In genomic region chr1:158193968-158194565, GRCm38 (mm10) we compare ENCODE assay signal across 22 mouse cellular contexts.
DNase-seq lines count a peak whose midpoint lies in the region; ATAC-seq and TF ChIP-seq lines count a peak whose summit lies in the region.
"Had no signal": no experiment of that assay in that cellular context is flagged by ENCODE, and none has a peak within 500 bp of the region (broad histone marks: within the 10 kb centered on the region; RNA-seq: fewer than 3 reads in every experiment).

No protein-coding gene starts in this region.

- no peak overlapping the region for H3K4me3 ChIP-seq in kidney, embryonic 14.5 days (ENCODE audit: low read length)
- no peak overlapping the region for H3K4me3 ChIP-seq in limb, embryonic 12.5 days (replicated peaks)
- no peak overlapping the region for H3K4me3 ChIP-seq in limb, embryonic 10.5 days
- H3K4me3 ChIP-seq in limb, embryonic 14.5 days (replicated peaks; ENCODE audit: low read length) = no peak overlapping the region
- H3K4me3 ChIP-seq: embryonic facial prominence, embryonic 13.5 days; erythroblast, embryonic 14.5 days; forebrain, embryonic 12.5 days; heart, embryonic 10.5 days; intestine, embryonic 15.5 days; midbrain, embryonic 15.5 days had no signal

- H3K36me3 ChIP-seq in kidney, embryonic 14.5 days (ENCODE audit: control insufficient read depth, insufficient read depth, low read length) = no peaks in the 10 kb centered on the region
- H3K36me3 ChIP-seq in limb, embryonic 12.5 days = no peaks in the 10 kb centered on the region
- no peaks in the 10 kb centered on the region for H3K36me3 ChIP-seq in limb, embryonic 10.5 days
- no peaks in the 10 kb centered on the region for H3K36me3 ChIP-seq in limb, embryonic 14.5 days (ENCODE audit: control insufficient read depth, insufficient read depth, low read length)
- H3K36me3 ChIP-seq: embryonic facial prominence, embryonic 13.5 days; forebrain, embryonic 12.5 days; heart, embryonic 10.5 days; intestine, embryonic 15.5 days; midbrain, embryonic 15.5 days had no signal

- no peaks in the 10 kb centered on the region for H3K9me3 ChIP-seq in kidney, embryonic 14.5 days (ENCODE audit: control insufficient read depth, low read length)
- H3K9me3 ChIP-seq in limb, embryonic 12.5 days = no peaks in the 10 kb centered on the region
- no peaks in the 10 kb centered on the region for H3K9me3 ChIP-seq in limb, embryonic 10.5 days (replicated peaks)
- H3K9me3 ChIP-seq in limb, embryonic 14.5 days (ENCODE audit: control insufficient read depth, low read length) = no peaks in the 10 kb centered on the region
- H3K9me3 ChIP-seq: embryonic facial prominence, embryonic 13.5 days; forebrain, embryonic 12.5 days; heart, embryonic 10.5 days; intestine, embryonic 15.5 days; midbrain, embryonic 15.5 days had no signal

- no peaks in the 10 kb centered on the region for H3K4me1 ChIP-seq in kidney, embryonic 14.5 days (ENCODE audit: control insufficient read depth, insufficient read depth, low read length)
- H3K4me1 ChIP-seq in limb, embryonic 12.5 days (replicated peaks) = peaks cover 17% of the 10 kb centered on the region
- H3K4me1 ChIP-seq in limb, embryonic 10.5 days = peaks cover 9% of the 10 kb centered on the region; the same call in 1 of the 2 replicates
- peaks cover 15% of the 10 kb centered on the region for H3K4me1 ChIP-seq in limb, embryonic 14.5 days (ENCODE audit: control insufficient read depth, insufficient read depth, low read length)
- H3K4me1 ChIP-seq: forebrain, embryonic 12.5 days; heart, embryonic 10.5 days; intestine, embryonic 15.5 days had no signal

- peak; percentile 92 for ATAC-seq in kidney, embryonic 14.5 days (ENCODE audit: low FRiP score, low TSS enrichment)
- ATAC-seq in limb, embryonic 12.5 days (ENCODE audit: insufficient number of reproducible peaks, insufficient read depth, low FRiP score, low TSS enrichment, low read depth) = peak; percentile 66; the same call in 1 of the 2 replicates
- ATAC-seq in limb, embryonic 14.5 days (ENCODE audit: low FRiP score, low read depth) = peak; percentile 37; the same call in 1 of the 2 replicates
- ATAC-seq: intestine, embryonic 15.5 days; liver, postnatal 0 days; lung, postnatal 0 days had no signal

- WGBS in kidney, embryonic 14.5 days = 32% methylated on average over 12 of the region's 12 CpGs
- 47% methylated on average over 12 of the region's 12 CpGs for WGBS in limb, embryonic 12.5 days
- WGBS in limb, embryonic 10.5 days = 77% methylated on average over 12 of the region's 12 CpGs
- WGBS in limb, embryonic 14.5 days = 35% methylated on average over 12 of the region's 12 CpGs

- TF ChIP-seq POLR2A in limb, embryonic 14.5 days (IDR thresholded peaks at IDR 0.05; ENCODE audit: borderline replicate concordance, extremely low read depth, insufficient read depth, insufficient read length) = no peak

- H3K27ac ChIP-seq in kidney, embryonic 14.5 days (ENCODE audit: low read depth, low read length) = no peak overlapping the region
- 0 out of 2 replicates have a peak overlapping the region, but pooled peaks have one; percentile 2 for H3K27ac ChIP-seq in limb, embryonic 12.5 days
- H3K27ac ChIP-seq in limb, embryonic 10.5 days = no peak overlapping the region
- no peak overlapping the region for H3K27ac ChIP-seq in limb, embryonic 14.5 days (replicated peaks; ENCODE audit: low read depth, low read length)
- H3K27ac ChIP-seq: embryonic facial prominence, embryonic 13.5 days; forebrain, embryonic 12.5 days; heart, embryonic 10.5 days; intestine, embryonic 15.5 days; macrophage; midbrain, embryonic 15.5 days had no signal

- DNase-seq in kidney, adult 18-20 months = no peak
- DNase-seq in limb, embryonic 10.5 days (ENCODE audit: low spot score) = no peak
- peak; percentile 16 for DNase-seq in limb, embryonic 14.5 days (ENCODE audit: low spot score)
- no peak for DNase-seq in heart, adult 8-10 months (ENCODE audit: low spot score)
- DNase-seq in urinary bladder, postnatal 14 days (ENCODE audit: low spot score) = no peak
- DNase-seq: adrenal gland, postnatal 10 days; cerebellum, adult 18-20 months; cerebellum, postnatal 25 days; embryo, embryonic 11 days; liver, postnatal 0 days; thymus, postnatal 14 days had no signal

- H3K9ac ChIP-seq in kidney, embryonic 14.5 days (ENCODE audit: low read depth, low read length) = no peak overlapping the region
- H3K9ac ChIP-seq in limb, embryonic 12.5 days (replicated peaks) = no peak overlapping the region
- no peak overlapping the region for H3K9ac ChIP-seq in limb, embryonic 14.5 days (ENCODE audit: low read depth, low read length, severe bottlenecking)
- H3K9ac ChIP-seq: embryonic facial prominence, embryonic 13.5 days; forebrain, embryonic 12.5 days; intestine, embryonic 15.5 days; liver, postnatal 0 days; midbrain, embryonic 15.5 days had no signal

- H3K27me3 ChIP-seq in kidney, embryonic 14.5 days (ENCODE audit: control insufficient read depth, insufficient read depth, low read length) = no peaks in the 10 kb centered on the region
- H3K27me3 ChIP-seq in limb, embryonic 12.5 days = no peaks in the 10 kb centered on the region
- no peaks in the 10 kb centered on the region for H3K27me3 ChIP-seq in limb, embryonic 10.5 days (ENCODE audit: low read depth, poor library complexity, severe bottlenecking)
- no peaks in the 10 kb centered on the region for H3K27me3 ChIP-seq in limb, embryonic 14.5 days (ENCODE audit: control insufficient read depth, insufficient read depth, low read length)
- H3K27me3 ChIP-seq: embryonic facial prominence, embryonic 13.5 days; forebrain, embryonic 12.5 days; intestine, embryonic 15.5 days; midbrain, embryonic 15.5 days had no signal

- no peak overlapping the region for H3K4me2 ChIP-seq in kidney, embryonic 14.5 days (replicated peaks; ENCODE audit: low read depth, low read length)
- H3K4me2 ChIP-seq in limb, embryonic 12.5 days = no peak overlapping the region
- no peak overlapping the region for H3K4me2 ChIP-seq in limb, embryonic 14.5 days (replicated peaks; ENCODE audit: low read depth, low read length, severe bottlenecking)
- H3K4me2 ChIP-seq: embryonic facial prominence, embryonic 13.5 days; forebrain, embryonic 12.5 days; intestine, embryonic 15.5 days; liver, embryonic 11.5 days; midbrain, embryonic 15.5 days had no signal

Comparison
In these comparisons a context has a peak if more than half of its experiments do, and no peak if none do; other contexts are left out.
1. ATAC-seq: peak in every context shown above with its lines; median percentile 92 in kidney, embryonic 14.5 days; 66 in limb, embryonic 12.5 days; 37 in limb, embryonic 14.5 days.